Comparison of ENCODE assay signal across 25 mouse cellular contexts in the genomic region with DNA sequence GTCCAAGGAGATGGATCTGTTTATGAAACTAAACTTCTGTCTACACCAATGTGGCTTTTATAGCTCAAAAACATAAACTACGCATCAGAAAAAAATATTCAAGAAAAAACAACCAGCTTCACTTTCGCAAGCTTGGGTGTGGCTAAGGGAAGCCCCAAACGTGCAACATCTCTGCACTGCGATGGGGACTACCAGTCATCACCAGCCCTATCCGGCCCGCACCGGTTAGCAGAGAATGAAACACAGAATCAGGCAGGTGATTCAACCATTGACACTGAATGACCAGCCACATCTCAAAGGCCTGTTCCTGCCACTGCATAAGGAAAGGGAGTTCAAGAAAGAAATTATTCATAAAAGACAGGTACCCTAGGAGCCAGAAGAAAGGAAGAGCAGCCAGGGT. TPM values are rescaled to one million over a fixed set of nuclear protein-coding genes. Genes with fewer than 3 reads are reported as not detected.
DNase-seq lines count a peak whose midpoint lies in the region; ATAC-seq lines count a peak whose summit lies in the region.
"Had no signal": no experiment of that assay in that cellular context is flagged by ENCODE, and none has a peak within 500 bp of the region (broad histone marks: within the 10 kb centered on the region; RNA-seq: fewer than 3 reads in every experiment).

No protein-coding gene starts in this region.

- no peak overlapping the region for H3K27ac ChIP-seq in kidney, embryonic 14.5 days (ENCODE audit: low read depth, low read length)
- H3K27ac ChIP-seq: embryonic facial prominence, embryonic 10.5 days; embryonic facial prominence, embryonic 12.5 days; forebrain, embryonic 13.5 days; forebrain, embryonic 15.5 days had no signal

- no peaks in the 10 kb centered on the region for H3K9me3 ChIP-seq in kidney, embryonic 14.5 days (ENCODE audit: control insufficient read depth, low read length)
- H3K9me3 ChIP-seq: embryonic facial prominence, embryonic 10.5 days; embryonic facial prominence, embryonic 12.5 days; forebrain, embryonic 13.5 days; forebrain, embryonic 15.5 days; G1E had no signal

- no peak overlapping the region for H3K4me3 ChIP-seq in kidney, embryonic 14.5 days (ENCODE audit: low read length)
- H3K4me3 ChIP-seq: embryonic facial prominence, embryonic 10.5 days; embryonic facial prominence, embryonic 12.5 days; forebrain, embryonic 13.5 days; forebrain, embryonic 15.5 days had no signal

- no peak overlapping the region for H3K4me2 ChIP-seq in kidney, embryonic 14.5 days (replicated peaks; ENCODE audit: low read depth, low read length)
- H3K4me2 ChIP-seq: embryonic facial prominence, embryonic 12.5 days; forebrain, embryonic 13.5 days; forebrain, embryonic 15.5 days had no signal

- peak; percentile 24 for DNase-seq in 416B (ENCODE audit: low read depth)
- peak; percentile 36 for DNase-seq in ES-CJ7 (ENCODE audit: low read depth, low spot score)
- peak; percentile 9 for DNase-seq in NIH3T3 (ENCODE audit: low read depth)
- no peak for DNase-seq in c-Kit-positive CD71-positive TER-119-positive erythroid progenitor cells, embryonic 14.5 days (ENCODE audit: low spot score)
- DNase-seq in lung, postnatal 25 days (ENCODE audit: low spot score), result no peak
- DNase-seq: adrenal gland, adult 8-10 months; adrenal gland, postnatal 14 days; adrenal gland, postnatal 36 days; B cell, adult 2 months; cerebellum, adult 11-12 months; cerebellum, adult 2 months; cerebellum, adult 9-10 months; cerebellum, postnatal 10 days; cerebellum, postnatal 25 days; forebrain, postnatal 0 days had no signal

- H3K36me3 ChIP-seq in kidney, embryonic 14.5 days (ENCODE audit: control insufficient read depth, insufficient read depth, low read length), result no peaks in the 10 kb centered on the region
- H3K36me3 ChIP-seq: embryonic facial prominence, embryonic 10.5 days; embryonic facial prominence, embryonic 12.5 days; forebrain, embryonic 15.5 days; G1E had no signal

- H3K4me1 ChIP-seq in kidney, embryonic 14.5 days (ENCODE audit: control insufficient read depth, insufficient read depth, low read length), result 0 out of 2 replicates have a peak, but pooled peaks cover 3% of the 10 kb centered on the region
- H3K4me1 ChIP-seq: forebrain, embryonic 13.5 days had no signal

- WGBS in kidney, embryonic 14.5 days, result 83% methylated on average over 7 of the region's 7 CpGs

- no peak overlapping the region for H3K9ac ChIP-seq in kidney, embryonic 14.5 days (ENCODE audit: low read depth, low read length)
- H3K9ac ChIP-seq: embryonic facial prominence, embryonic 12.5 days; forebrain, embryonic 13.5 days; forebrain, embryonic 15.5 days; forebrain, postnatal 0 days had no signal

- no peaks in the 10 kb centered on the region for H3K27me3 ChIP-seq in kidney, embryonic 14.5 days (ENCODE audit: control insufficient read depth, insufficient read depth, low read length)
- H3K27me3 ChIP-seq: CH12.LX; embryonic facial prominence, embryonic 12.5 days; forebrain, embryonic 13.5 days; forebrain, embryonic 15.5 days had no signal

- ATAC-seq in megakaryocyte, adult 5-6 weeks (ENCODE audit: poor library complexity, severe bottlenecking), result peak; percentile 55
- ATAC-seq in kidney, embryonic 14.5 days (ENCODE audit: low FRiP score, low TSS enrichment), result no peak
- ATAC-seq: activated CD4-positive, CD25-positive, alpha-beta regulatory T cell, adult 4 months; CD4-positive, CD25-positive, alpha-beta regulatory T cell, adult 4 months; forebrain, embryonic 13.5 days; forebrain, embryonic 15.5 days; forebrain, postnatal 0 days had no signal

RNA-seq across cellular contexts. Expression of a gene that starts 27.2 kb away (rescaled TPM):
- total RNA-seq in megakaryocyte, adult 5-6 weeks (2015), result 0.41 TPM in 1 of 2 replicates, not detected in the other
- total RNA-seq in megakaryocyte, adult 5-6 weeks (2017), result 0.73 and 0.99 TPM in 2 replicates
- polyA plus RNA-seq in kidney, embryonic 14.5 days (2014; fragmentation: Nextera tagmentation; extraction: Ambion mirVana), result 1.0 and 1.7 TPM in 2 replicates
- polyA plus RNA-seq: CD4-positive, CD25-positive, alpha-beta regulatory T cell, adult 4 months; G1E had no signal

Comparison
In these comparisons a context has a peak if more than half of its experiments do, and no peak if none do; other contexts are left out.
1. DNase-seq: peak in 416B (single experiment), ES-CJ7 (single experiment) and NIH3T3 (single experiment); none in c-Kit-positive CD71-positive TER-119-positive erythroid progenitor cells, embryonic 14.5 days (single experiment) and lung, postnatal 25 days (single experiment).